In genomic region chr14:54219256-54219655, GRCm38 (mm10) we compare ENCODE assay signal across 22 mouse cellular contexts. TPM values are rescaled to one million over a fixed set of nuclear protein-coding genes. Genes with fewer than 3 reads are reported as not detected.
DNase-seq lines count a peak whose midpoint lies in the region; ATAC-seq lines count a peak whose summit lies in the region.
"Had no signal": no experiment of that assay in that cellular context is flagged by ENCODE, and none has a peak within 500 bp of the region (broad histone marks: within the 10 kb centered on the region; RNA-seq: fewer than 3 reads in every experiment).

No protein-coding gene starts in this region.

- H3K27me3 ChIP-seq in intestine, embryonic 16.5 days (replicated peaks; ENCODE audit: control insufficient read depth, insufficient read depth, low read length): no peaks in the 10 kb centered on the region
- H3K27me3 ChIP-seq in intestine, embryonic 15.5 days (replicated peaks): no peaks in the 10 kb centered on the region
- H3K27me3 ChIP-seq: forebrain, embryonic 12.5 days; heart, embryonic 12.5 days; hindbrain, embryonic 12.5 days; kidney, embryonic 15.5 days; midbrain, embryonic 12.5 days had no signal

- no peaks in the 10 kb centered on the region for H3K36me3 ChIP-seq in intestine, embryonic 16.5 days (ENCODE audit: control insufficient read depth, insufficient read depth, low read length)
- H3K36me3 ChIP-seq in intestine, embryonic 15.5 days: no peaks in the 10 kb centered on the region
- H3K36me3 ChIP-seq: forebrain, embryonic 12.5 days; heart, embryonic 12.5 days; hindbrain, embryonic 12.5 days; kidney, embryonic 15.5 days; midbrain, embryonic 12.5 days had no signal

- no peak overlapping the region for H3K4me3 ChIP-seq in intestine, embryonic 16.5 days (ENCODE audit: low read length)
- no peak overlapping the region for H3K4me3 ChIP-seq in intestine, embryonic 15.5 days (replicated peaks)
- H3K4me3 ChIP-seq: forebrain, embryonic 12.5 days; gastrocnemius, adult 2 months; heart, embryonic 12.5 days; hindbrain, embryonic 12.5 days; kidney, embryonic 15.5 days; midbrain, embryonic 12.5 days had no signal

- DNase-seq in CD4-positive, CD25-positive, alpha-beta regulatory T cell, adult 2 months (ENCODE audit: low read depth, low spot score): peak; percentile 47
- peak; percentile 50 for DNase-seq in thymus, postnatal 4 days
- DNase-seq in thymus, postnatal 25 days: no peak
- no peak for DNase-seq in gastrocnemius, postnatal 10 days
- DNase-seq in cerebellum, adult 8-10 months: no peak
- DNase-seq: adrenal gland, postnatal 25 days; cerebellum, adult 9-10 months; gastrocnemius, adult 2 months; heart, postnatal 14 days; kidney, postnatal 36 days; liver, postnatal 0 days; lung, postnatal 14 days had no signal

- H3K9me3 ChIP-seq in intestine, embryonic 16.5 days (ENCODE audit: control insufficient read depth, low read length): no peaks in the 10 kb centered on the region
- no peaks in the 10 kb centered on the region for H3K9me3 ChIP-seq in intestine, embryonic 15.5 days
- H3K9me3 ChIP-seq: forebrain, embryonic 12.5 days; heart, embryonic 12.5 days; hindbrain, embryonic 12.5 days; kidney, embryonic 15.5 days; midbrain, embryonic 12.5 days had no signal

- no peak for ATAC-seq in CD4-positive, CD25-positive, alpha-beta regulatory T cell, adult 4 months
- no peak for ATAC-seq in intestine, embryonic 16.5 days
- ATAC-seq in intestine, embryonic 15.5 days: no peak
- ATAC-seq: intestine, postnatal 0 days; liver, postnatal 0 days had no signal

- 0 out of 2 replicates have a peak, but pooled peaks cover 11% of the 10 kb centered on the region for H3K4me1 ChIP-seq in intestine, embryonic 16.5 days (ENCODE audit: control insufficient read depth, insufficient read depth, low read length)
- H3K4me1 ChIP-seq in intestine, embryonic 15.5 days (replicated peaks): peaks cover 20% of the 10 kb centered on the region

- H3K4me2 ChIP-seq in intestine, embryonic 16.5 days (ENCODE audit: low read depth, low read length): no peak overlapping the region
- H3K4me2 ChIP-seq in intestine, embryonic 15.5 days (replicated peaks): no peak overlapping the region
- H3K4me2 ChIP-seq: forebrain, embryonic 12.5 days; heart, embryonic 12.5 days; hindbrain, embryonic 12.5 days; kidney, embryonic 15.5 days; liver, embryonic 11.5 days; midbrain, embryonic 12.5 days had no signal

- peak overlapping the region; percentile 21; the same call in 1 of the 2 replicates for H3K27ac ChIP-seq in intestine, embryonic 16.5 days (ENCODE audit: low read length)
- no peak overlapping the region for H3K27ac ChIP-seq in intestine, embryonic 15.5 days
- H3K27ac ChIP-seq: forebrain, embryonic 12.5 days; gastrocnemius, adult 2 months; hindbrain, embryonic 12.5 days; kidney, embryonic 15.5 days; midbrain, embryonic 12.5 days had no signal

- WGBS in intestine, embryonic 16.5 days: 47% methylated on average over 8 of the region's 8 CpGs
- 48% methylated on average over 8 of the region's 8 CpGs for WGBS in intestine, embryonic 15.5 days

- no peak overlapping the region for H3K9ac ChIP-seq in intestine, embryonic 16.5 days (ENCODE audit: low read depth, low read length)
- H3K9ac ChIP-seq in intestine, embryonic 15.5 days: no peak overlapping the region
- H3K9ac ChIP-seq: forebrain, embryonic 12.5 days; heart, embryonic 12.5 days; hindbrain, embryonic 12.5 days; kidney, embryonic 15.5 days; liver, postnatal 0 days; midbrain, embryonic 12.5 days had no signal

RNA-seq across cellular contexts. Expression of gene Dad1, which starts 34.6 kb away (rescaled TPM):
- polyA plus RNA-seq in CD4-positive, CD25-positive, alpha-beta regulatory T cell, adult 4 months (2017; shearing (Covaris generic)): 100 to 1,000 TPM; 437 to 457 TPM
- 489 and 514 TPM in 2 replicates for polyA plus RNA-seq in intestine, embryonic 16.5 days (2015; fragmentation: Nextera tagmentation; extraction: Ambion mirVana)
- 450 and 484 TPM in 2 replicates for polyA plus RNA-seq in intestine, embryonic 15.5 days (2015; fragmentation: Nextera tagmentation; extraction: Ambion mirVana)
- total RNA-seq in gastrocnemius, postnatal 10 days (2021): 10 to 100 TPM; 75.9 to 77.3 TPM

RNA-seq across cellular contexts. Expression of gene Abhd4, which starts 34.7 kb away (rescaled TPM):
- 10 to 100 TPM; 19.5 to 30.2 TPM for polyA plus RNA-seq in CD4-positive, CD25-positive, alpha-beta regulatory T cell, adult 4 months (2017; shearing (Covaris generic))
- polyA plus RNA-seq in intestine, embryonic 16.5 days (2015; fragmentation: Nextera tagmentation; extraction: Ambion mirVana): 47.4 and 47.8 TPM in 2 replicates
- polyA plus RNA-seq in intestine, embryonic 15.5 days (2015; fragmentation: Nextera tagmentation; extraction: Ambion mirVana): 41.6 and 42.6 TPM in 2 replicates
- 10 to 100 TPM; 23.2 to 24.8 TPM for total RNA-seq in gastrocnemius, postnatal 10 days (2021)

Comparison
In these comparisons a context has a peak if more than half of its experiments do, and no peak if none do; other contexts are left out.
1. DNase-seq: peak in CD4-positive, CD25-positive, alpha-beta regulatory T cell, adult 2 months (single experiment) and thymus, postnatal 4 days (single experiment); none in thymus, postnatal 25 days (single experiment), gastrocnemius, postnatal 10 days (single experiment) and cerebellum, adult 8-10 months (single experiment).